8 mouse cellular contexts compared by ENCODE assay signal in genomic region chr4:98108676-98109016, GRCm38 (mm10).
DNase-seq lines count a peak whose midpoint lies in the region; ATAC-seq and TF ChIP-seq lines count a peak whose summit lies in the region.

No protein-coding gene starts in this region.

- no peaks in the 10 kb centered on the region for H3K9me3 ChIP-seq in kidney, postnatal 0 days (replicated peaks; ENCODE audit: low read length)
- H3K9me3 ChIP-seq in hindbrain, embryonic 12.5 days (replicated peaks): no peaks in the 10 kb centered on the region

- H3K4me1 ChIP-seq in kidney, postnatal 0 days (replicated peaks; ENCODE audit: insufficient read depth, low read length): peaks cover 22% of the 10 kb centered on the region
- peaks cover 58% of the 10 kb centered on the region for H3K4me1 ChIP-seq in hindbrain, embryonic 12.5 days

- 0 out of 2 replicates have a peak overlapping the region, but pooled peaks have one; percentile 31 for H3K27ac ChIP-seq in kidney, postnatal 0 days
- peak overlapping the region; percentile 92 for H3K27ac ChIP-seq in hindbrain, embryonic 12.5 days

- 17% methylated on average over 4 of the region's 4 CpGs for WGBS in kidney, postnatal 0 days
- 2% methylated on average over 4 of the region's 4 CpGs for WGBS in hindbrain, embryonic 12.5 days

- H3K36me3 ChIP-seq in kidney, postnatal 0 days (ENCODE audit: insufficient read depth, low read length): no peaks in the 10 kb centered on the region
- no peaks in the 10 kb centered on the region for H3K36me3 ChIP-seq in hindbrain, embryonic 12.5 days

- H3K4me2 ChIP-seq in kidney, postnatal 0 days (ENCODE audit: low read length): 0 out of 2 replicates have a peak overlapping the region, but pooled peaks have one; percentile 30
- H3K4me2 ChIP-seq in hindbrain, embryonic 12.5 days (replicated peaks): peak overlapping the region; percentile 27

- DNase-seq in kidney, postnatal 0 days (ENCODE audit: low spot score): peak; percentile 80
- DNase-seq in kidney, adult 11 months: no peak
- DNase-seq in embryo, embryonic 11.5 days (ENCODE audit: low read depth, low spot score): peak; percentile 79
- peak; percentile 97 for DNase-seq in mesoderm, embryonic 11.5 days (ENCODE audit: low read depth, low spot score)
- DNase-seq in cerebellum, adult 8-10 months: no peak
- DNase-seq in urinary bladder, adult 18-20 months (ENCODE audit: low spot score in 2 of 2): no peak
- no peak for DNase-seq in right cerebral cortex, postnatal 36 days (ENCODE audit: low spot score in 2 of 2)

- peak; percentile 55 for ATAC-seq in kidney, postnatal 0 days (replicated peaks; ENCODE audit: low FRiP score, low read depth)
- ATAC-seq in hindbrain, embryonic 12.5 days (ENCODE audit: low FRiP score): peak; percentile 92

- TF ChIP-seq CTCF in kidney, postnatal 0 days (IDR thresholded peaks at IDR 0.05; ENCODE audit: low read depth): no peak

- no peak overlapping the region for H3K4me3 ChIP-seq in kidney, postnatal 0 days (replicated peaks; ENCODE audit: low read depth, low read length)
- no peak overlapping the region for H3K4me3 ChIP-seq in hindbrain, embryonic 12.5 days

- no peak overlapping the region for H3K9ac ChIP-seq in kidney, postnatal 0 days (ENCODE audit: low read depth, low read length)
- H3K9ac ChIP-seq in hindbrain, embryonic 12.5 days: no peak overlapping the region

- no peaks in the 10 kb centered on the region for H3K27me3 ChIP-seq in kidney, postnatal 0 days (ENCODE audit: insufficient read depth, low read length)
- H3K27me3 ChIP-seq in hindbrain, embryonic 12.5 days: no peaks in the 10 kb centered on the region

Comparison
In these comparisons a context has a peak if more than half of its experiments do, and no peak if none do; other contexts are left out.
1. DNase-seq: peak in kidney, postnatal 0 days (single experiment), embryo, embryonic 11.5 days (single experiment) and mesoderm, embryonic 11.5 days (single experiment); none in kidney, adult 11 months (single experiment), cerebellum, adult 8-10 months (single experiment), urinary bladder, adult 18-20 months (0 of 2) and right cerebral cortex, postnatal 36 days (0 of 2).